Mouse (Mus musculus): ENCODE data around the gene Sertad4. TPM values are rescaled to one million over a fixed set of nuclear protein-coding genes. Genes with fewer than 3 reads are reported as not detected.

The Sertad4 gene
- polyA plus RNA-seq, 1 experiment from 2014 or later, result 13.1 TPM

DNA sequence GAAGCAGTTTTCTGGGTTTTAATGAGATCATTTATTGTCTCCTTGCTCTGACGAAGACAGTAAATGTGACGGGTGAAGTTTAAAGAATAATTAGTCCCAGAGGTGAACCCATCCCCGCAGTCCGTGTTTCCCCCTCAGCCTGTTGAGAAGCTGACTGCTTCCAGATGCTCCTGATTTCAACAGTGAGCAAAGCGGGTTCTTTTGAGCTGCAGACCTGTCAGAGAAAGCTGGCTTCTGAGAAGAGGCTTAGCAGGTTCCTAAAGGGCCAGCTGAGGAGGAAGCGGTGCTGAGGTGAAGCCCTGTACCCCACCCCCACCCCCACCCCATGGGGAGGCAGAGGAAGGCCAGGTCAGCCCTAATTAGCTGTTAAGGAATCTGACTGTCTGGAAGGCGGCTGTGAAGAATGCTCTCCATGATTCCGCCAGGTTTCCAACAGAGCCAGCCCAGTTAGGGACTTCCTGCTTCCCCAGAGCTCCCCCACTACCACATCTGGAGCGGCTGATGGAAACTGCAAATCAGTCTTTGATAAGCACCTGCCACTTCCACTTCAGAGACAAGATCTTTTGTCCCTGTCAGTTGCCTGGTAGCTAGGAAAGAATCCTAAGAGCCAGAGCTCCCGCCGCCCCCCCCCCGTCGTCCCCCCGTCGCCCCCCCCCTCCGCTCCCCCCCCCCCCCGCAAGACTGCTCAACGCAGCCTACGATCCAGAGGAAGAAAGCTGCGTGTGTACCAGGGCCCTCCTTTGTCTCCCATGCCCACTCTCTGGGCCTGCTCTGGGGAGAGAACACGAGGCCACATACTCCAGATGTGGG is 59.1 kb downstream of the Sertad4 start:
- H3K27me3 ChIP-seq (ENCODE audit: poor library complexity, severe bottlenecking), result peaks cover 19% of the 10 kb centered on the region
- peaks cover 76% of the 10 kb centered on the region for H3K4me1 ChIP-seq
- 2% methylated on average over 18 of the region's 21 CpGs for WGBS
- DNase-seq (ENCODE audit: extremely low spot score, low spot score), result peak; percentile 53
- no peaks in the 10 kb centered on the region for H3K36me3 ChIP-seq (replicated peaks)
- peak overlapping the region; percentile 67 for H3K27ac ChIP-seq
- peak overlapping the region; percentile 19; the same call in 1 of the 2 replicates for H3K4me3 ChIP-seq
- peaks cover 9% of the 10 kb centered on the region; the same call in 1 of the 2 replicates for H3K9me3 ChIP-seq

DNA sequence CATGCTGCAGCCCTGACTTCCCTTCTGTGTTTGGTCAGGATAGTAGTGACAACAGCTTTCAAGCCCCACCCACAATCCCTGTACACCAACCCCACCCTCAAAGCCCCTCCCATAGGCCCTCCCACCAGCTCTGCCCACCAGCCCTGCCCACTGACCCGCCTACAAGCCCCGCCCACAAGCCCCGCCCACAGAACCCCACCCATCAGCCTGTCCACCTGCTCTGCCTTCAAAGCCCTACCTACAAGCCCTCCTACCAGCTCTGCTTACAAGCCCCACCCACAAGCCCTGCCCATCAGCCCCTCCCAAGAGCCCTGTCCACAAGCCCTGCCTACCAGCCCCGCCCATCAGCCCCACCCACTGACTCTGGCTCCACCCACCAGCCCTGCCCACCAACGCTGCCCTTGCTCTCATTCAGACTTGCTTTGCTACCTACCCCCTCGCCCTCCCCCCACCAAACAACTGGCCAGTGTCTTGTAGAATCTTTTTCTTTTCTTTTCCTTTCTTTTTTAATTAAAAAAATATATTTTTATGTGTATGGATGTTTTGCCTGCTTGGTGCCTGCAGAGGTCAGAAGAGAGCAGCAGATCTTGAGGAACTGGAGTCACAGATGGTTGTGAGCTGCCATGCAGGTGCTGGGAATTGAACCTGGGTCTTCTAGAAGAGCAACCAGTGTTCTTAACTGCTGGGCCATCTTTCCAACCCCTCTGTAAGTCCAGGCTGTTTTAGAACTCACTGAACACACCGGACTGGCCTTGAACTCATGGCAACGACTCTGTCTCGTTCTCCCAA is 60.4 kb downstream of the Sertad4 start:
- DNase-seq (ENCODE audit: extremely low spot score, low spot score), result no peak
- peaks cover 9% of the 10 kb centered on the region; the same call in 1 of the 2 replicates for H3K9me3 ChIP-seq
- WGBS, result 54% methylated on average over 9 of the region's 9 CpGs
- H3K4me3 ChIP-seq, result no peak overlapping the region
- H3K27ac ChIP-seq, result no peak overlapping the region; the same call in 1 of the 2 replicates
- no peaks in the 10 kb centered on the region for H3K36me3 ChIP-seq (replicated peaks)
- peaks cover 78% of the 10 kb centered on the region for H3K4me1 ChIP-seq
- H3K27me3 ChIP-seq (ENCODE audit: poor library complexity, severe bottlenecking), result peaks cover 19% of the 10 kb centered on the region

Other genes starting within 250 kb of the Sertad4 start
- 7.2 and 7.6 TPM in 2 replicates for gene Hhat, start 84.5 kb downstream of the Sertad4 start, polyA plus RNA-seq (2016; fragmentation: Nextera tagmentation; extraction: Ambion mirVana)
- 4.4 and 4.5 TPM in 2 replicates for gene Syt14, start 180.0 kb upstream of the Sertad4 start, polyA plus RNA-seq (2016; fragmentation: Nextera tagmentation; extraction: Ambion mirVana)

Measured in forebrain, embryonic 10.5 days (tissue).